Comparison of ENCODE assay signal across 25 mouse cellular contexts in genomic region chr5:72403376-72403775, GRCm38 (mm10).
DNase-seq lines count a peak whose midpoint lies in the region; ATAC-seq and TF ChIP-seq lines count a peak whose summit lies in the region.
"Had no signal": no experiment of that assay in that cellular context is flagged by ENCODE, and none has a peak within 500 bp of the region (broad histone marks: within the 10 kb centered on the region; RNA-seq: fewer than 3 reads in every experiment).

No protein-coding gene starts in this region.

- H3K9ac ChIP-seq in forebrain, postnatal 0 days: no peak overlapping the region
- no peak overlapping the region for H3K9ac ChIP-seq in forebrain, embryonic 12.5 days
- H3K9ac ChIP-seq in heart, embryonic 11.5 days (ENCODE audit: low read depth, low read length): no peak overlapping the region
- H3K9ac ChIP-seq: hindbrain, embryonic 12.5 days; lung, embryonic 15.5 days; midbrain, embryonic 15.5 days; stomach, embryonic 15.5 days had no signal

- intact Hi-C loops in left cerebral cortex, adult 2 months (cut with DNase I): no loop called here

- DNase-seq in forebrain, postnatal 0 days: peak; percentile 23
- DNase-seq in left cerebral cortex, adult 11 months (ENCODE audit: low spot score): peak; percentile 4
- DNase-seq in left cerebral cortex, adult 2 months (ENCODE audit: extremely low spot score in 1 of 2, low spot score in 2 of 2): no peak
- DNase-seq in right cerebral cortex, adult 2 months (ENCODE audit: low spot score in 2 of 2): peak; percentile 13 to 23
- no peak for DNase-seq in right cerebral cortex, postnatal 14 days
- DNase-seq: adrenal gland, adult 8-10 months; cerebellum, adult 11 months; cerebellum, adult 9-10 months; cerebellum, postnatal 36 days; gastrocnemius, postnatal 14 days; heart, postnatal 36 days; kidney, adult 2 months; kidney, postnatal 4 days; thymus, postnatal 14 days had no signal

- peak; percentile 58 for ATAC-seq in forebrain, postnatal 0 days
- ATAC-seq in forebrain, embryonic 12.5 days (ENCODE audit: low FRiP score): no peak
- ATAC-seq in heart, embryonic 11.5 days (replicated peaks; ENCODE audit: insufficient number of reproducible peaks, low FRiP score, low TSS enrichment): no peak
- ATAC-seq in inflammation-experienced regulatory T-cells, adult 6 months: no peak
- ATAC-seq: forebrain, embryonic 14.5 days; midbrain, embryonic 15.5 days had no signal

- H3K4me1 ChIP-seq in forebrain, postnatal 0 days (ENCODE audit: insufficient read depth): no peaks in the 10 kb centered on the region
- H3K4me1 ChIP-seq in forebrain, embryonic 12.5 days: peaks cover 9% of the 10 kb centered on the region
- H3K4me1 ChIP-seq in heart, embryonic 11.5 days (ENCODE audit: control insufficient read depth, insufficient read depth, low read length): no peaks in the 10 kb centered on the region
- H3K4me1 ChIP-seq: lung, embryonic 15.5 days; midbrain, embryonic 15.5 days; stomach, embryonic 15.5 days had no signal

- 64% methylated on average over 9 of the region's 9 CpGs for WGBS in forebrain, postnatal 0 days
- WGBS in forebrain, embryonic 12.5 days: 79% methylated on average over 9 of the region's 9 CpGs
- WGBS in heart, embryonic 11.5 days (ENCODE audit: insufficient replicate concordance): 80% methylated on average over 9 of the region's 9 CpGs

- H3K4me2 ChIP-seq in forebrain, postnatal 0 days (ENCODE audit: low read depth): no peak overlapping the region
- no peak overlapping the region for H3K4me2 ChIP-seq in forebrain, embryonic 12.5 days
- no peak overlapping the region for H3K4me2 ChIP-seq in heart, embryonic 11.5 days
- H3K4me2 ChIP-seq: hindbrain, embryonic 12.5 days; lung, embryonic 15.5 days; midbrain, embryonic 15.5 days; stomach, embryonic 15.5 days had no signal

- no peaks in the 10 kb centered on the region for H3K27me3 ChIP-seq in forebrain, postnatal 0 days (ENCODE audit: insufficient read depth, low read length)
- no peaks in the 10 kb centered on the region for H3K27me3 ChIP-seq in forebrain, embryonic 12.5 days
- no peaks in the 10 kb centered on the region for H3K27me3 ChIP-seq in heart, embryonic 11.5 days (ENCODE audit: control insufficient read depth, insufficient read depth, low read length)
- H3K27me3 ChIP-seq: hindbrain, embryonic 12.5 days; lung, embryonic 15.5 days; midbrain, embryonic 15.5 days; stomach, embryonic 15.5 days had no signal

- no peak overlapping the region for H3K4me3 ChIP-seq in forebrain, postnatal 0 days (ENCODE audit: low read depth, low read length)
- H3K4me3 ChIP-seq in forebrain, embryonic 12.5 days (replicated peaks): no peak overlapping the region
- H3K4me3 ChIP-seq in left cerebral cortex, adult 2 months: no peak overlapping the region
- no peak overlapping the region for H3K4me3 ChIP-seq in heart, embryonic 11.5 days (ENCODE audit: low read depth, low read length)
- H3K4me3 ChIP-seq: heart, embryonic 10.5 days; hindbrain, embryonic 12.5 days; lung, embryonic 15.5 days; midbrain, embryonic 10.5 days; midbrain, embryonic 15.5 days; stomach, embryonic 15.5 days had no signal

- H3K27ac ChIP-seq in forebrain, postnatal 0 days (ENCODE audit: low read depth, low read length): no peak overlapping the region
- H3K27ac ChIP-seq in forebrain, embryonic 12.5 days: no peak overlapping the region
- no peak overlapping the region for H3K27ac ChIP-seq in left cerebral cortex, adult 2 months
- H3K27ac ChIP-seq in heart, embryonic 11.5 days (ENCODE audit: low read depth, low read length): no peak overlapping the region
- H3K27ac ChIP-seq: heart, embryonic 10.5 days; hindbrain, embryonic 12.5 days; lung, embryonic 15.5 days; midbrain, embryonic 10.5 days; midbrain, embryonic 15.5 days; stomach, embryonic 15.5 days had no signal

- TF ChIP-seq CTCF in forebrain, postnatal 0 days (IDR thresholded peaks at IDR 0.05; ENCODE audit: low read depth): no peak
- TF ChIP-seq CTCF in left cerebral cortex, adult 2 months (IDR thresholded peaks at IDR 0.05): no peak

- H3K9me3 ChIP-seq in forebrain, postnatal 0 days (ENCODE audit: low read length): no peaks in the 10 kb centered on the region
- H3K9me3 ChIP-seq in forebrain, embryonic 12.5 days: no peaks in the 10 kb centered on the region
- no peaks in the 10 kb centered on the region for H3K9me3 ChIP-seq in heart, embryonic 11.5 days (replicated peaks; ENCODE audit: control insufficient read depth, low read length)
- H3K9me3 ChIP-seq: G1E; heart, embryonic 10.5 days; hindbrain, embryonic 12.5 days; lung, embryonic 15.5 days; midbrain, embryonic 10.5 days; midbrain, embryonic 15.5 days; stomach, embryonic 15.5 days had no signal

- no peaks in the 10 kb centered on the region for H3K36me3 ChIP-seq in forebrain, postnatal 0 days (ENCODE audit: insufficient read depth)
- no peaks in the 10 kb centered on the region for H3K36me3 ChIP-seq in forebrain, embryonic 12.5 days (replicated peaks)
- H3K36me3 ChIP-seq in heart, embryonic 11.5 days (ENCODE audit: control insufficient read depth, insufficient read depth, low read length): no peaks in the 10 kb centered on the region
- H3K36me3 ChIP-seq: G1E; heart, embryonic 10.5 days; hindbrain, embryonic 12.5 days; lung, embryonic 15.5 days; midbrain, embryonic 10.5 days; midbrain, embryonic 15.5 days; stomach, embryonic 15.5 days had no signal

Comparison
In these comparisons a context has a peak if more than half of its experiments do, and no peak if none do; other contexts are left out.
1. DNase-seq: peak in forebrain, postnatal 0 days (single experiment), left cerebral cortex, adult 11 months (single experiment) and right cerebral cortex, adult 2 months (2 of 2); none in left cerebral cortex, adult 2 months (0 of 2) and right cerebral cortex, postnatal 14 days (single experiment).